Mouse (Mus musculus) small intestine, adult 2 months (tissue): Measurements from ENCODE around the gene Tspan2. TPM values are rescaled to one million over a fixed set of nuclear protein-coding genes. Genes with fewer than 3 reads are reported as not detected.

Experiments
- H3K27ac ChIP-seq: fragments of 200-500 bp; 2 replicates; pipeline ENCODE4 v1.5.1; 2012; ENCODE audit warnings: low read depth, low read length, control low read depth, inconsistent platforms; ENCODE audit not compliant: insufficient read depth
- H3K27me3 ChIP-seq: fragments of 200-500 bp; 2 replicates; pipeline ENCODE4 v1.6.1; 2012; ENCODE audit warnings: mild to moderate bottlenecking, moderate library complexity, low read length, inconsistent platforms; ENCODE audit not compliant: control insufficient read depth, insufficient read depth
- H3K36me3 ChIP-seq: fragments of 200-500 bp; 2 replicates; pipeline ENCODE4 v1.6.1; 2012; ENCODE audit warnings: mild to moderate bottlenecking, low read length, control low read depth, inconsistent platforms; ENCODE audit not compliant: control insufficient read depth, insufficient read depth
- H3K4me1 ChIP-seq: fragments of 200-500 bp; 2 replicates; pipeline ENCODE4 v1.6.1; 2012; ENCODE audit warnings: low read length, inconsistent platforms, mixed read lengths; ENCODE audit not compliant: control insufficient read depth, insufficient read depth, insufficient read length
- H3K4me3 ChIP-seq: fragments of 200-500 bp; 2 replicates; pipeline ENCODE4 v1.5.1; 2012; ENCODE audit warnings: low read depth, mild to moderate bottlenecking, control low read depth, inconsistent platforms, low read length, moderate library complexity
- CTCF ChIP-seq: fragments of 200-500 bp; IDR thresholded peaks from 2 replicates; pipeline ENCODE4 v1.5.1; 2012; ENCODE audit warnings: low read depth, mild to moderate bottlenecking, control low read depth, inconsistent platforms, low read length, moderate library complexity, mixed read lengths; ENCODE audit not compliant: insufficient replicate concordance, insufficient read length; ENCODE audit errors: extremely low read depth
- POLR2A ChIP-seq: fragments of 200-500 bp; IDR thresholded peaks from 2 replicates; pipeline ENCODE4 v1.6.1; 2012; ENCODE audit warnings: low read depth, mild to moderate bottlenecking, control low read depth, inconsistent platforms, low read length, moderate library complexity
- WGBS: fragments of 180-500 bp; shearing (Covaris S2); methylation state at CpG from one replicate; pipeline ENCODE4 v1.1.7; 2018; 5-methylcytosine and 5-hydroxymethylcytosine counted together
- polyA plus RNA-seq: library from polyadenylated mRNA; depleted of rRNA; stranded (reverse); fragments of >200 nt; gene quantifications from 2 replicates; pipeline ENCODE4 v1.2.3, GENCODE M21; 2012; rRNA removed

The Tspan2 gene
- 0.65 and 0.86 TPM in 2 replicates for polyA plus RNA-seq

- H3K27me3 ChIP-seq: peaks cover 14% of the 10 kb centered on the region; the same call in 1 of the 2 replicates
- H3K27ac ChIP-seq: peak within 1 kb of the TSS; percentile 56
- peaks cover 3% of the 10 kb centered on the region; the same call in 1 of the 2 replicates for H3K4me1 ChIP-seq
- TF ChIP-seq CTCF: no peak
- no peak for TF ChIP-seq POLR2A
- WGBS: 5% methylated on average over 54 of the region's 54 CpGs
- H3K36me3 ChIP-seq: no peaks in the 10 kb centered on the region
- H3K4me3 ChIP-seq: peak within 1 kb of the TSS; percentile 60
Observed at GRCm38 (mm10) chr3:102734313-102735030, at the start of gene Tspan2. TSS of gene Tspan2 (plus strand) at chr3:102734529.

DNA sequence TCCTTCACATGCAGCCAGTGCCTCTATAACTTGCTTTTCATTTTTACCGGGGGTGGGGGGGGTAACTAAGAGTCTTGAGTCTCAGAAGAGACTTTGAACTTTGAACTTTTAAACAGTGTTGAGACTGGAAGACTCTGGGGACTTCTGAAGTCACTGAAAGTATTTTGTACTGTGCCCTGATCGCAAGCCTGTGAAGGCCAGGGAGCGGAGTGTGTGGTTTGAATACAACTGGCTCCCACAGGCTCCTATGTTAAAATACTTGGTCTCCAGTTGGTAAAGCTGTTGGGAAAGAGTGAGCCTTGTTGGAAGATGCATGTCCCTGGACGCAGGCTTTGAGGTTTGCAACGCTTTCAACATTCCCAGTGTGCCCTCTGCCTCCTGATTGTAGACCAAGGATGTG, 47.5 kb upstream of the Tspan2 start:
- TF ChIP-seq CTCF (no peak), POLR2A (no peak)
- Histone ChIP-seq H3K36me3 (no peaks in the 10 kb centered on the region), H3K27me3 (no peaks in the 10 kb centered on the region), H3K4me1 (no peaks in the 10 kb centered on the region), H3K4me3 (no peak overlapping the region), H3K27ac (no peak overlapping the region)
- WGBS: 73% methylated on average over 5 of the region's 5 CpGs

DNA sequence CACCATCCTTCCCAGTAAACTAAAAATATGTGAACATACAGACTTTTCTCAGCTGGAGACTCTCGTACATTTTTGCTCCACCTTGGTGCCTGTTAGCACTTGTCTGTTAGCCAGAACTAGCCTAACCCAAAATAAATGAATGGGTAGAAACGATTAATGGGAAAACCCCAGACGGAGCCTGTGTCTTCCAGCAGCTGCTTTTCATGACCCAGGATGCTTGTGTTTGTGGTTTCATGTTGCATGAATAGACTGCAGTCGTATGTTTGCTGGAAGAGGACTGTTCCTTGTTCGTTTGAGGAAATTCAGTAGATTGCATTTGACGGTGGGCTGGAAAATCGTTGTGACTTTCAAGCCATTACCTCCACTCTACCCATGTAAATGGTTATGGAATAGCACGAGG, 46.5 kb upstream of the Tspan2 start:
- H3K36me3 ChIP-seq: no peaks in the 10 kb centered on the region
- no peak overlapping the region for H3K27ac ChIP-seq
- WGBS: 64% methylated on average over 8 of the region's 8 CpGs
- H3K4me1 ChIP-seq: no peaks in the 10 kb centered on the region
- TF ChIP-seq CTCF (no peak), POLR2A (no peak)
- H3K4me3 ChIP-seq: no peak overlapping the region
- no peaks in the 10 kb centered on the region for H3K27me3 ChIP-seq

- Histone ChIP-seq H3K4me3 (no peak overlapping the region), H3K4me1 (no peaks in the 10 kb centered on the region), H3K36me3 (no peaks in the 10 kb centered on the region), H3K27ac (no peak overlapping the region), H3K27me3 (no peaks in the 10 kb centered on the region)
- no peak for TF ChIP-seq POLR2A
- TF ChIP-seq CTCF: peak; percentile 79
- 39% methylated on average over 11 of the region's 11 CpGs for WGBS
Observed at GRCm38 (mm10) chr3:102691802-102692484, 42.4 kb upstream of the Tspan2 start.

- H3K4me3 ChIP-seq: no peak overlapping the region
- H3K36me3 ChIP-seq: no peaks in the 10 kb centered on the region
- H3K27ac ChIP-seq: no peak overlapping the region
- no peak for TF ChIP-seq CTCF
- no peak for TF ChIP-seq POLR2A
- H3K27me3 ChIP-seq: no peaks in the 10 kb centered on the region
- 50% methylated on average over 7 of the region's 7 CpGs for whole genome bisulfite sequencing
- no peaks in the 10 kb centered on the region for H3K4me1 ChIP-seq
Observed at GRCm38 (mm10) chr3:102692758-102693325, 41.5 kb upstream of the Tspan2 start.

DNA sequence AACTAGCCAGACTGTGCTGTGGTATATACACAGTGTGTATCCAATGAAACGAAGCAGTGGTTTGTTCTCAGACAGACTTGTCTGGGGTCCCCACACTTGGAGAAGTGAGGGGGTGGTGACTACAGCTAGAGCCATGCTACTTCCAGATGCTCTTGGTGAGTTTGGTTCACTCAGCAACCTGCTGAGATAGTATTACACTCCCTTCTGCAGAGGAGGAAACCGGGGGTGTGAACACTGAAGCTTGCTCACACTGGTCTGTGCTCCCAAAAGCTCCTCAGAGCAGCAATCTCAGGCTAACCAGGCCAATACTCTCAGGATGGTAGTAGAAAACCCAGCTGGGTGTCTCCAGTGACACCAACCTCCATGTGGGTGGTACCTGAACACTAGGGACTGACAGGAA, 36.2 kb upstream of the Tspan2 start:
- Histone ChIP-seq H3K4me1 (no peaks in the 10 kb centered on the region), H3K27me3 (no peaks in the 10 kb centered on the region), H3K4me3 (no peak overlapping the region), H3K27ac (no peak overlapping the region), H3K36me3 (no peaks in the 10 kb centered on the region)
- WGBS: 64% methylated on average over 2 of the region's 2 CpGs
- TF ChIP-seq CTCF (no peak), POLR2A (no peak)

- H3K4me1 ChIP-seq: no peaks in the 10 kb centered on the region
- no peak for TF ChIP-seq POLR2A
- TF ChIP-seq CTCF: no peak
- H3K36me3 ChIP-seq: no peaks in the 10 kb centered on the region
- no peaks in the 10 kb centered on the region for H3K27me3 ChIP-seq
- no peak overlapping the region for H3K27ac ChIP-seq
- 47% methylated on average over 4 of the region's 4 CpGs for WGBS
- H3K4me3 ChIP-seq: no peak overlapping the region
Observed at GRCm38 (mm10) chr3:102701303-102701702, 33.0 kb upstream of the Tspan2 start.
